Mouse (Mus musculus): Measurements from ENCODE around the gene Arhgap27. TPM values are rescaled to one million over a fixed set of nuclear protein-coding genes. Genes with fewer than 3 reads are reported as not detected.

Arhgap27 gene
- polyA plus RNA-seq, 1 experiment from 2014 or later: 1.5 TPM

- no peak overlapping the region for H3K4me2 ChIP-seq (ENCODE audit: low read length)
- no peak for ATAC-seq
- H3K9ac ChIP-seq (ENCODE audit: low read length): no peak overlapping the region
- H3K4me3 ChIP-seq (ENCODE audit: low read depth, low read length): no peak overlapping the region
- H3K9me3 ChIP-seq (replicated peaks; ENCODE audit: control insufficient read depth, low read length): no peaks in the 10 kb centered on the region
- no peaks in the 10 kb centered on the region for H3K4me1 ChIP-seq (ENCODE audit: control insufficient read depth, insufficient read depth, low read length)
- H3K27me3 ChIP-seq (replicated peaks; ENCODE audit: control insufficient read depth, insufficient read depth, low read length): no peaks in the 10 kb centered on the region
- no peak overlapping the region for H3K27ac ChIP-seq (ENCODE audit: low read depth, low read length)
- DNase-seq (ENCODE audit: low spot score): no peak
- H3K36me3 ChIP-seq (ENCODE audit: control insufficient read depth, insufficient read depth, low read length): peaks cover 22% of the 10 kb centered on the region; the same call in 1 of the 2 replicates
Observed at GRCm38 (mm10) chr11:103404618-103405017, 41.1 kb upstream of the Arhgap27 start.

GRCm38 (mm10) chr11:103403776-103404175 lies 40.3 kb upstream of the Arhgap27 start:
- Histone ChIP-seq H3K27ac (ENCODE audit: low read depth, low read length) (no peak overlapping the region), H3K9me3 (replicated peaks; ENCODE audit: control insufficient read depth, low read length) (no peaks in the 10 kb centered on the region), H3K4me1 (ENCODE audit: control insufficient read depth, insufficient read depth, low read length) (no peaks in the 10 kb centered on the region), H3K4me3 (ENCODE audit: low read depth, low read length) (no peak overlapping the region), H3K9ac (ENCODE audit: low read length) (no peak overlapping the region), H3K27me3 (replicated peaks; ENCODE audit: control insufficient read depth, insufficient read depth, low read length) (no peaks in the 10 kb centered on the region), H3K36me3 (ENCODE audit: control insufficient read depth, insufficient read depth, low read length) (peaks cover 22% of the 10 kb centered on the region; the same call in 1 of the 2 replicates), H3K4me2 (ENCODE audit: low read length) (no peak overlapping the region)
- 73% methylated on average over 4 of the region's 4 CpGs for WGBS
- DNase-seq (ENCODE audit: low spot score) (no peak), ATAC-seq (no peak)

- no peak for ATAC-seq
- 92% methylated on average over 5 of the region's 5 CpGs for WGBS
- Histone ChIP-seq H3K27ac (ENCODE audit: low read depth, low read length) (no peak overlapping the region), H3K4me2 (ENCODE audit: low read length) (no peak overlapping the region), H3K36me3 (ENCODE audit: control insufficient read depth, insufficient read depth, low read length) (peaks cover 22% of the 10 kb centered on the region; the same call in 1 of the 2 replicates), H3K4me1 (ENCODE audit: control insufficient read depth, insufficient read depth, low read length) (no peaks in the 10 kb centered on the region), H3K9ac (ENCODE audit: low read length) (no peak overlapping the region), H3K4me3 (ENCODE audit: low read depth, low read length) (no peak overlapping the region), H3K27me3 (replicated peaks; ENCODE audit: control insufficient read depth, insufficient read depth, low read length) (no peaks in the 10 kb centered on the region), H3K9me3 (replicated peaks; ENCODE audit: control insufficient read depth, low read length) (no peaks in the 10 kb centered on the region)
- no peak for DNase-seq (ENCODE audit: low spot score)
Observed at GRCm38 (mm10) chr11:103402738-103403137, 39.2 kb upstream of the Arhgap27 start.

- 45% methylated on average over 2 of the region's 2 CpGs for WGBS
- Histone ChIP-seq H3K9ac (ENCODE audit: low read length) (no peak overlapping the region), H3K27me3 (replicated peaks; ENCODE audit: control insufficient read depth, insufficient read depth, low read length) (no peaks in the 10 kb centered on the region), H3K4me2 (ENCODE audit: low read length) (no peak overlapping the region), H3K4me3 (ENCODE audit: low read depth, low read length) (no peak overlapping the region), H3K9me3 (replicated peaks; ENCODE audit: control insufficient read depth, low read length) (no peaks in the 10 kb centered on the region), H3K36me3 (ENCODE audit: control insufficient read depth, insufficient read depth, low read length) (peaks cover 22% of the 10 kb centered on the region; the same call in 1 of the 2 replicates), H3K27ac (ENCODE audit: low read depth, low read length) (no peak overlapping the region), H3K4me1 (ENCODE audit: control insufficient read depth, insufficient read depth, low read length) (no peaks in the 10 kb centered on the region)
- ATAC-seq: no peak
- DNase-seq (ENCODE audit: low spot score): peak; percentile 23
Observed at GRCm38 (mm10) chr11:103402198-103402597, 38.7 kb upstream of the Arhgap27 start.

- 90% methylated on average over 4 of the region's 4 CpGs for WGBS
- H3K36me3 ChIP-seq (ENCODE audit: control insufficient read depth, insufficient read depth, low read length): peaks cover 34% of the 10 kb centered on the region
- H3K27ac ChIP-seq (ENCODE audit: low read depth, low read length): no peak overlapping the region
- no peaks in the 10 kb centered on the region for H3K27me3 ChIP-seq (replicated peaks; ENCODE audit: control insufficient read depth, insufficient read depth, low read length)
- H3K9ac ChIP-seq (ENCODE audit: low read length): no peak overlapping the region
- no peak for ATAC-seq
- H3K4me3 ChIP-seq (ENCODE audit: low read depth, low read length): no peak overlapping the region
- DNase-seq (ENCODE audit: low spot score): no peak
- H3K4me2 ChIP-seq (ENCODE audit: low read length): no peak overlapping the region
- no peaks in the 10 kb centered on the region for H3K9me3 ChIP-seq (replicated peaks; ENCODE audit: control insufficient read depth, low read length)
- no peaks in the 10 kb centered on the region for H3K4me1 ChIP-seq (ENCODE audit: control insufficient read depth, insufficient read depth, low read length)
Observed at GRCm38 (mm10) chr11:103399986-103400385, 36.5 kb upstream of the Arhgap27 start.

- DNase-seq (ENCODE audit: low spot score) (no peak), ATAC-seq (no peak)
- no peaks in the 10 kb centered on the region for H3K9me3 ChIP-seq (replicated peaks; ENCODE audit: control insufficient read depth, low read length)
- no peak overlapping the region for H3K27ac ChIP-seq (ENCODE audit: low read depth, low read length)
- no peak overlapping the region for H3K4me3 ChIP-seq (ENCODE audit: low read depth, low read length)
- no peak overlapping the region for H3K4me2 ChIP-seq (ENCODE audit: low read length)
- no peaks in the 10 kb centered on the region for H3K27me3 ChIP-seq (replicated peaks; ENCODE audit: control insufficient read depth, insufficient read depth, low read length)
- 95% methylated on average over 3 of the region's 3 CpGs for whole genome bisulfite sequencing
- no peak overlapping the region for H3K9ac ChIP-seq (ENCODE audit: low read length)
- H3K36me3 ChIP-seq (ENCODE audit: control insufficient read depth, insufficient read depth, low read length): peaks cover 40% of the 10 kb centered on the region
- H3K4me1 ChIP-seq (ENCODE audit: control insufficient read depth, insufficient read depth, low read length): no peaks in the 10 kb centered on the region
Observed at GRCm38 (mm10) chr11:103399050-103399449, 35.6 kb upstream of the Arhgap27 start.

GRCm38 (mm10) chr11:103396682-103397081 lies 33.2 kb upstream of the Arhgap27 start:
- Histone ChIP-seq H3K9me3 (replicated peaks; ENCODE audit: control insufficient read depth, low read length) (no peaks in the 10 kb centered on the region), H3K4me2 (ENCODE audit: low read length) (no peak overlapping the region), H3K27me3 (replicated peaks; ENCODE audit: control insufficient read depth, insufficient read depth, low read length) (no peaks in the 10 kb centered on the region), H3K4me3 (ENCODE audit: low read depth, low read length) (no peak overlapping the region), H3K36me3 (ENCODE audit: control insufficient read depth, insufficient read depth, low read length) (peaks cover 46% of the 10 kb centered on the region), H3K4me1 (ENCODE audit: control insufficient read depth, insufficient read depth, low read length) (no peaks in the 10 kb centered on the region), H3K9ac (ENCODE audit: low read length) (no peak overlapping the region), H3K27ac (ENCODE audit: low read depth, low read length) (no peak overlapping the region)
- no peak for ATAC-seq
- WGBS: 91% methylated on average over 4 of the region's 4 CpGs
- DNase-seq (ENCODE audit: low spot score): no peak

GRCm38 (mm10) chr11:103396236-103396635 lies 32.7 kb upstream of the Arhgap27 start:
- H3K36me3 ChIP-seq (ENCODE audit: control insufficient read depth, insufficient read depth, low read length): peaks cover 46% of the 10 kb centered on the region
- no peaks in the 10 kb centered on the region for H3K4me1 ChIP-seq (ENCODE audit: control insufficient read depth, insufficient read depth, low read length)
- 92% methylated on average over 4 of the region's 4 CpGs for WGBS
- H3K9me3 ChIP-seq (replicated peaks; ENCODE audit: control insufficient read depth, low read length): no peaks in the 10 kb centered on the region
- no peak for ATAC-seq
- no peaks in the 10 kb centered on the region for H3K27me3 ChIP-seq (replicated peaks; ENCODE audit: control insufficient read depth, insufficient read depth, low read length)
- no peak overlapping the region for H3K4me2 ChIP-seq (ENCODE audit: low read length)
- no peak overlapping the region for H3K27ac ChIP-seq (ENCODE audit: low read depth, low read length)
- DNase-seq (ENCODE audit: low spot score): no peak
- no peak overlapping the region for H3K4me3 ChIP-seq (ENCODE audit: low read depth, low read length)
- H3K9ac ChIP-seq (ENCODE audit: low read length): no peak overlapping the region

- H3K27me3 ChIP-seq (replicated peaks; ENCODE audit: control insufficient read depth, insufficient read depth, low read length): no peaks in the 10 kb centered on the region
- 91% methylated on average over 7 of the region's 7 CpGs for WGBS
- peaks cover 50% of the 10 kb centered on the region for H3K36me3 ChIP-seq (ENCODE audit: control insufficient read depth, insufficient read depth, low read length)
Observed at GRCm38 (mm10) chr11:103394604-103395003, 31.1 kb upstream of the Arhgap27 start.

More at GRCm38 (mm10) chr11:103394604-103395003, 31.1 kb upstream of the Arhgap27 start:
- Histone ChIP-seq H3K4me2 (ENCODE audit: low read length) (no peak overlapping the region), H3K4me3 (ENCODE audit: low read depth, low read length) (no peak overlapping the region), H3K9ac (ENCODE audit: low read length) (no peak overlapping the region), H3K9me3 (replicated peaks; ENCODE audit: control insufficient read depth, low read length) (no peaks in the 10 kb centered on the region), H3K27ac (ENCODE audit: low read depth, low read length) (no peak overlapping the region), H3K4me1 (ENCODE audit: control insufficient read depth, insufficient read depth, low read length) (no peaks in the 10 kb centered on the region)
- no peak for DNase-seq (ENCODE audit: low spot score)
- no peak for ATAC-seq
